Mouse (Mus musculus): ENCODE measurements at regions not wholly inside any gene's neighbourhood (a gene's known extent, or its start where the extent isn't known, plus 50 kb on each side); places are given as distances from the start of the nearest gene placed in this dataset.

DNA sequence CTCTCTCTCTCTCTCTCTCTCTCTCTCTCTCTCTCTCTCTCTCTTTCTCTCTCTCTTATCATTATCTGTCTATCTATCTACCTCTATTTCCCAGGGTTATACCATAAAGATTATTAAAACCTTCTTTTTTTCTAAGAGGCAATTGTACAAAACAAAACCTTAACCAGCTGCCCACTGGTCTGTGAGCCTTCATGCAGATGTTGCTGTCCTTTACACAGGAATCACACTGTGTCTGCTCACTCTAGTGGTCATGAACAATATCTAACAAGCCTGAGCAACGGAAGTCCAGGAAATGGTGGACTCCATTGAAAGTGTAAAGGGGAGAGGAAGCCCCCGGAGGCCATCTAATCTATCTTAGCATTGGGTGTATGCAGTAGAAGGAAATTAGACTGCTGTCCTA, 156.9 kb upstream of the Sox11 start:
- in situ Hi-C loops (cut with MboI, MseI) = no loop called here

DNA sequence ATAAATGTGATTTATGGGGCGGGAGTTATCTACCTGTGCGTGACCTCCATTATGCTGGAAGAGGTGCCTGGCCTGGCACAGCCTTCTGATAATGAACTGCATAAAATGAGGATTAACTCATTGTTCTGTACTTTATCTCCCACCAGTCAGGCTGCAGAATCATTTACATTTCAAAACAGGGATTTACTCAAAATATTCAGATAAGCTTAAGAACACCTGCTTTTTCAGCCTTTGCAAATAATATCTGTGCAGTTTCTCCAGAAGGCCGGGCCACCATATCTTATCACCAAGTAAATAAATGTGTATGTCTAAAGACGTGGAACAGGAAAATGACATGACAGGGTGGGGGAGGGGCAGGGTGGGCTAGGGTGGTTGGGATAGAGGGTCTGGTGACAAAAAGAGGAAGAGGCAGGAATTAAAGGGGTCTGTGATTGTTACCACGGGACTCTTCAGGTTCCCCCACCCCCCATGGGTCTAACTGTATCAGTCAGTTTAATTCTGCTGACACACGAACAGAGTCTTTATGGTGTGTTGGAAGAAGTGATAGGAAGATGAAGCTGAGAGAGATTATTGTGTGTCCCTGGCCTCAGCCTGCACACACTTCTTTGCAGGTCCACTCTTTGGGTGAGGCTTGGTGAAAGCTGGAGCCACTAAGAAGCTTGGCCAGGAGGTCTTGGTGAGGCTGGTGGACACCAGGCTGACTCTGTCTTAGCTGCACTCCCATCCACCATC, 154.6 kb upstream of the Sox11 start:
- in situ Hi-C loops (cut with MboI, MseI) = no loop called here

DNA sequence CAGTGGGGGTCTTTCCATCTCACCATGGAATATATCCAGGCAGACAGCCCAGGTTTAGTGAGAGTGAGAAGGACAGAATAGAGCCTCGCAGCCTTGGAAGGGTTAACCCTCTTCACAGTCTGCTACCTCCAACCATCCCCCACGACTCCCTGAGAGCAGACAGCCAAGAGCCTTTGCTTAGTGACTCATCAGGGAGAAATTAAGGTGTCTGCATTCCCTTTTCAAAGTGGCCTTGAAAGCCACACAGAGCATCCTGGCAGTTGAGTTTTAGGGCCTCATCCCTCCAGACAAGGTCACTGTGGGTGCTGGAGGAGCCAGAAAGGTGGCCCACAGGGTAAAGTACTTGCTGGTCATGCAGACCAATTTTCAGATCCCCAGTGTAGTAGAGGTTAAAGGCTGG, 149.9 kb upstream of the Sox11 start:
- in situ Hi-C loops (cut with MboI, MseI) = no loop called here

DNA sequence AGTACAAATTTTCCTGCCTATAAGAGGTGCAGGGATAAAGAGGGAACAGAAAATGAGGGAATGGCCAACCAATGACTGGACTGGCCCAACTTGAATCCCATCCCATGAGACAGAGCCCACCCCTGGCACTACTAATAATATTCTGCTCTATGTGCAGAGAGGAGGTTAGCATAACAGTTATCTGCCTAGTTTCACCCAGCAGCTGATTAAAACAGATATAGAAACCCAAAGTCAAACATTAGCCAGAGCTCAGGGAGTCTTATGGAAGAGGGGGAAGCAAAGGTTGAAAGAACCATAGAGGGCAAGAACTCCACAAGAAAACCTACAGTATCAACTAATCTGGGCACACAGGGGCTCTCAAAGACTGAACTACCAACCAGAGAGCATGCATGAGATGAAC, 138.9 kb upstream of the Sox11 start:
- in situ Hi-C loops (cut with MboI, MseI) = no loop called here

DNA sequence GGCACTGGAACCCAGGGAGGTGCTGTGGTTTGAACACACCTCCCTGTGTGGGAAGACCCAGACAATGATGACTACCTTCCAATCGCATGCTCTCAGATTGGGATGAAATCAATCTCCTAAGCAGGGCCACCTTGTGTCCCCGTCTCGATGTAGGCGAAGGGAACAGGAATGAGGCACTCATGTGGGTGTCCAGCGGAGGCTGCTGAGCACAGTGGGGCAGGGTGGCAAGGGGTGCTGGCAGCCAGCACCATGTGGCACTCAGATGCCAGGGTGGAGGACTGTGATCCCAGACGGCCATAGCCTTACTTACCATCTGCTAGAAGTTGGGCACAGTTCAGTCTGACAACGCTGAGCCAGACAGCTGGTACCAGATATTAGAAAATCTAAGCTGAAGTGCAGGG, 137.2 kb upstream of the Sox11 start:
- in situ Hi-C loops (cut with MboI, MseI) = loop anchor here (5.0 to 10.0 kb wide), 3 partner anchors 293 to 615 kb away; no protein-coding TSS in a partner anchor

DNA sequence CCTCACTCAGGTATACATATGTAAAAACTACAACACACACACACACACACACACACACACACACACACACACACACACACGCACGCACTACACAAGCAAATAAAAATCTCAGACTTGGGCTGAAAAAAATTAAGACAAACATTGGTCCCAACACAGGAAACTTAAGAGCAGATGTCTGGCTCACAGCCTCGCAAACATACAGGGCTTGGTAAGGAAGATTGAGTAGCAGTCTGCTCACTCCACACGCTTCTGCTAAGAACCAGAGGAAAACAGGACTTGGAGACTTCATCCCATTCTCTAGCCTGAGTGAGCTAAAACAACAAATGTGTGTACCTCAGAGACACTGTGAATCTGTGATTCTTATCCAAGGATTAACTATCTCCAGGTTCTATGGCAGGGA, 132.3 kb upstream of the Sox11 start:
- in situ Hi-C loops (cut with MboI, MseI) = loop anchor here (5.0 to 10.0 kb wide), 3 partner anchors 298 to 610 kb away; no protein-coding TSS in a partner anchor

DNA sequence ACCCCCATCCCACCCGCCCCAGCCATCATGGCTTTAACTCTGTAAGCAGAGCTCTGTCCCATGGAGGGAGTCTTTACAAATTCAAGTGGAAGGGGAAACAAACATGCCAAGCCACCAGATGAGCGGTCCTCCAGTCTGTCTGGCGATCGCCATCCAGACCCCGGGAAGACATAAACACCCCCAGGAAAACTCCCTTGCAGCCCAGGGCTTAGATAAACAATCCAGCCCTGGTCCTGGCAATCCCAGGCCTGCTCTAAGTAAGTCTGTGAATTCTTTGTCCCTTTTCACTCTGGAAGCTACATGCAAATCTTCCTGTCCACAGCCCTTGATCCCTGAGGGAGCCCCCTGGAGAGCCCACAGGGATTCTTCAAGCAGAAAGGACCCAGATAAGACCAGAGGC, 129.2 kb upstream of the Sox11 start:
- in situ Hi-C loops (cut with MboI, MseI) = loop anchor here (10.0 kb wide), 2 partner anchors 567 to 607 kb away; no protein-coding TSS in a partner anchor

DNA sequence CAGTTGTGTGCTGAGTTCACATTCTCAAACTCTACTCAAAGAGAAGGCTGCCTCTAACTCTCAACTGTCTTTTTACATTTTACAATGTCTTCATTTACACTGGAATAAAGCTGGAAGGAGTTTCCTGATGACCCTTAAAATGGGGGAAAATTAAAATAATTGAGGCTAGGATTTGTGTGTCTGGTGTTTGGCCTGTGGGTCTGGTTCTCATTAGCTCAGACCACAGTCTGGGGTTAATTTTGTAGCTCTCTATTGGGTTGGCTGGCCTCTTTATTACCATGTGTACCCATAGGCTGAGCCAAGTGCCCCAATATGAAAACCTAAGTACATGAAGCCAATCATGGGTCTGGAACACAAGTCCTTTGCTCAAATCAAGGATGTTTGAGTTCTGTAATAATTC, 128.0 kb upstream of the Sox11 start:
- in situ Hi-C loops (cut with MboI, MseI) = loop anchor here (10.0 kb wide), 2 partner anchors 566 to 606 kb away; no protein-coding TSS in a partner anchor

DNA sequence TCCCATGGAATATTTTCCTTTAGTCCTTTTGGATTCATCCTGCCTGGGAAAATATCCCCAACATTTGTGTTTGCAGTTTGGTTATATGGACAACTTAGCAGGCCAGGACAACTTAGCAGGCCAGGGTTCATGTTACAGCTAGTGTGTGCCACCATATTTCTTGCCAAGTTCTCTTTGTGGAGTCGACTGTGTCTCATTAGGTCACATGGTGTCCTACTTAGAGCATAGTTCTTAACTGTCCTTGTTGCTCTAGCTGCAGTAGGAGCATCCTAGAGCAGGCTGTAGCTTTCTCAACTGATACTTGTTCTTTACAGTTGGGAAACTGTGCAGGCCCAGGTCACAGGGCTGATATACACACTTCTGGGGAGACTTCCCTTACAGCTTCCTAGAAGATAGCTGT, 126.4 kb upstream of the Sox11 start:
- in situ Hi-C loops (cut with MboI, MseI) = no loop called here

DNA sequence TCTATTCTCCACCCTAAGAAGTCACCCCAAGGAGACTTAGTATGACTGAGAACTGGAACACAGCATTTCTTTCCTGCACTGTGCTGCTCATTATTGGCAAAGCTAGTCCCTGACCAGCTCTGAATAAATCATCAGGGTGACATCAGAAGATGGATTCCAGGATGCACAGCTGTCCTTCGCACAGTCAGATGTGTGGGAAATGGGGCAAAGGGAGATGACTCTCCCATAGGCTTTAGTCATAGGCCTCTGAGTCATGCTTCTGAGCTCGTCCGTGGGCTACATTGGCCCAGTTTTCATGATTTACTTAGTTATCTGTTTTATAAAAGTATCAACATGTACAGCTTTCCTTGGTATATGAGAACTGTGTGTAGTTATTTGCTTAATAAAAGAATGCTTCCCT, 125.8 kb upstream of the Sox11 start:
- in situ Hi-C loops (cut with MboI, MseI) = no loop called here

DNA sequence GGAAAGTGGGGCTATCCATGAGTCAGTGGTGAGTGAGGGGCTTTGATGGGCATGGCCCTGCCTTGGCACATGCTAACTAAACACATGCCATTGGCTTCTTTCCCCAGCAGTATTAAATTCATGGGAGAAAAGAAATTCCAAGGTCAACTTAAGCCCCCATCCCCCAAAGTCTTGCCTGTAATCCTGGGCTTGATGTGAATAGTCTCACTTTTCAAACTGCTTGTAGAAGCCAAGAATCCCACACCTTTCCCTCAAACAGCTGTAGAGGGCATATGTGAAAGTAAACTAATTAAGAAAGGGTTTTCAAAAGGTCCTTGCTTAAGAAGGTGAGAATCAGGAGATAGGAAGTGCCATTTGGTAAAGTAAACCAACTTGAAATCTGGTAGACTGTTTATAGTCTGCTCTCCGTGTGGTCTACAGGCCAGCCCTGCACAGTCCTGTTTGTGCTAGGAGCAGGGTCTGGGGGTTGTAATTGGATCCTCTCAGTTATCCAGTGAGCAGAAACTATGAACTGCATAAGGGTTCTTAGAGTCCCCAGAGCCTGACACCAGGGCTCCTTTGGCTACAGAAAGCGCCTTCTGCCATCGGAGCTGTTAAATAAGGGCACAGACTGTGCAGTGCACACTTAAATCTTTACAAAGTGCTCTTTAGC, 123.3 kb upstream of the Sox11 start:
- in situ Hi-C loops (cut with MboI, MseI) = no loop called here

DNA sequence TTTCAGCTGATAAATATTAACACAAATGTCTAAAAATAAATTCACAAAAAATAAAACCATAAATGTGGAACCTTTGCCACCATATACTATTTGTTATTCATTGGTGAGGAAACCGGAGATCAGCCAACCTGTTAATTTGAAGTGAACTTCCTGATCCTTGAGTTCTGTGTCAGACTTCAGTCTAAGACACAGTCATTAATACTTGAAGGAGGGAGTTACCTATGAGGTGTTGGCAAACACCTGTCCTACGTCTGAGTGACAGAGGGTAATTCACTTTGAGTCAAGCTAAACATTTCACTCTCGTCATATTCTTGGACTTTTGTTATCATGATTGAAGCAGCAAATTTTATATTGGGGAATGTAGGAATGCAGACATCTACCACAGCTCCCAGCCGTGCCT, 116.3 kb upstream of the Sox11 start:
- in situ Hi-C loops (cut with MboI, MseI) = no loop called here

DNA sequence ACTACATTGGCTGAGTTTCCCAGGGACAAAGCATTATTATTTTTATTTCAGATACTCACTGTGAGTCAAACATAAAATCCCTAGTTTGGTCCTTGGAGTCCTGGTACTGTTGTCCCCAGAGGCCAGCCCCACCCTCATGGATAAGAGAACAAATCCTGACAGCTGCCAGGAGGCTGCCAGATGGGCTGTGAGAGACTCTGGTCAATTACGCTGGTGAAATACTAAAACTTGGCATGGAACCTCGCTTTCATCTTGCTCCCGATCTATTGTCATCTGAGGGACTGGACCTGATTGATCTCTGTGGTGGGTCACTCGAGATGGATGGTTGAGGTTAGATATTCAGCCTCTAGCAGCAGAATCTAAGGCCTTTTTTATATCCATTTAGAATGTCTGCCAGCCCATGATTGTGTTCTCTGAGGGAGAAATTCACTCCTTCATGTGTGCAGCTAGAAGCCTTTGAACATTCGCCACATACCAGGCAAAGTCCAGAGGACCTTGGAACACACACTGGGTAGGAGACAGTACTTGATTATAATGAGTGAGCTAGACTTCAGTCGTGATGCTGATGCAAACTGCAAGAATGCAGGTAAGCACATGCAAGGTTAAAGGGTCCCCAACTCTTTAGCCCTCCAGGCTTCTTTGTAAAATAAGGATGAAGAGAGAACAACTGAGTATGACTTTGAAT, 95.4 kb upstream of the Sox11 start:
- in situ Hi-C loops (cut with MboI, MseI) = no loop called here

DNA sequence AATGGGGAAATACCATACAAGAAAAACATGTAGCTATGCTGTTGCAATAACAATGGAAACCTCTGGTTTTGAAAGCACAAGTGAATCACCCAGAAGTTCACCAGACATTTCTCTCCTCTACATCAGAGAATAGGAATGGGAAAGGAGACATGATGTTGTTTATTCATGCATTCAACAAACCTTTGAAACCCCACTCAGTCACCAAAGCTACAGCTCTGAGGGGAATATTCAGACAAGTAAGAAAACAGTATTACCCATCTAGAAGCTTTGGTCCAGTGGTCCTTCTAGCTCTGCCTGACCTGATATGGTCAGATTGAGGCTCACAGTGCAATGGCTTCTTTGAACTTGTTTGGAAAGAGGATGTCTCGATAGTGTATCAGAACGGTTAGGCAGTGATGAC, 89.0 kb upstream of the Sox11 start:
- in situ Hi-C loops (cut with MboI, MseI) = no loop called here

DNA sequence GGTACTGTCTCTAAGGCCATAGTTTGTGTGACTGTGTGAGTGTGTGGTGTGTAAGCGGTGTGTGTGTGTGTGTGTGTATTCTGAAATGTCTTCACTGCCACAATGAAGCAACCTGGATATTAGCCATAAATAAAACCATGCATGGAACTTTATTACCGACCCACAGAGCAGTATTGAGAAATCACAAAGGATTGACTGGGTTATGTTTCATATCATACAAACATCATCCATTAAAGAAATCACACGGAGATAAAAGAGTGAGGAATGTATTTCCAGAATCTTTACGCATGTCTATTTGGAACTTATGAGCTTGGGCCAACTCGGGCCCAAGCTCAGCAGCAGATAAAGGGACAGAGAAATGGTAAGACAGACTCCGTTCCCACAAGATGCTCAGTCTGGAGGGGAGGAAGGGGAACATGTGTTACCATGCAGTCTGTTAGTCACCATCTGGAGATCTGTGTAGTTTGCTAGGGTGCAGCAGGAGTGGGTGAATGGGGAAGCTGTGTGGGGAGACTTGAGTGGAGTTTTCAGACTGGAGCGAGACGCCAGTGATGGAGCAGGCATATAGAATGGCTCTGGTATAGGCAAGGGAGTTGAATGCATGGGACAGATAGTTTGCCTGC, 75.1 kb upstream of the Sox11 start:
- in situ Hi-C loops (cut with MboI, MseI) = no loop called here

DNA sequence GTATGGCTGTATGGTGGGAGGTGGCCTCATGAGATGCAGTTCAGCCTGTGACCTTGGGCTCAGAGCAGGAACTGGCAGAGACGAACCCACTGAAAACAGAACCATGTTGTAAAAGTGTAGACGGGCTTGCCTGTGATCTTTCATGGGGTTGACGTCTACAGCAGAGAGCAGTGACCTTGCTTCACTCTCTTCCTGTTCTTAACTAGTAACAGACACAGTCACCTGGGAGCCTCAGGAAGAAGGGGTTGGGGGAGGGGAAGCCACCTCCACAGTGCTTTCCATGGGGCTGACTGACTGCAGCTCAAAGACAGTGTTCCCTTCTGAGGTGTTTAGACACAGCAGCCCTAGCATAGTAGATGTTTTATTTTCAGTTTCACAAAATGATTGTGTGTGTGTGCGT, 68.2 kb upstream of the Sox11 start:
- in situ Hi-C loops (cut with MboI, MseI) = no loop called here

DNA sequence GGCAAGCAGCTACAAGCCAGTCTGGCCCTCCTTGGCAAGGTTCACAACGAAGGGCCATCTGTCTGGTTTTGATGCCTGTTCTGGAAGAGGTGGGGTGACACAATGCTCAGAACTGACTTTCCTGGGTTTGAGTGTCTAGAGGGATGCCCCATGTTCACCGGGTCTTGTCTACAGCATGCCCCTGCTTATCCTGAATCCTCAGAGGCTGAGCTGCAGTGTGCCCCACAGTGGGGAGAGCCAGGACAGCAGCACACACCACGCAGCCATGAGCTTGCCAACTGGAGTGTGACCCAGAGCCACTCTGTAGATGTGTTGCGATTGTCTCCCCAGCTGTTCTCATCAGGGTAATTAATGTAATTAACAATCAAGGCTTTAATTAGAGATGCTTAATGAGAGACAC, 66.1 kb upstream of the Sox11 start:
- in situ Hi-C loops (cut with MboI, MseI) = no loop called here

DNA sequence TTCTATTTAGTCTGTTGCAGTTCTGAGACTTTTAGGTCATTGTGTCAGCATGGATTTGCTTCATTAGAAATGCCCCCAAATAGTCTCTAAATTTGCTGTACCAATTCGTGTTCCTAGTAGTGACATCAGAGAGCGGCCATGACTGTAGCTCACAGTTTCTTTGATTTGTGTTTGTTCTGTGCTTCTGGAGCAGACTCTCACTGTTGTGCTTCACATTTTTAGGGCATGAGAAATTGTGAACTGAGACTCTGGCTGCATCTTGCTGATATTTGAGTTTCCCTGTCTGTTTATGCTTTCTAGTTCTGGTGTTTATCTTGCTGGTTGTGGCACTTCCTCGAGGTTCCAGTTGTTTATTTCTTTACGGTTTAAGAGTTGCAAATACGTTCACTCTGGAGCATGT, 57.0 kb upstream of the Sox11 start:
- in situ Hi-C loops (cut with MboI, MseI) = no loop called here
